Mouse (Mus musculus) embryonic fibroblast, embryonic 13.5 days (primary cell): ENCODE data around the gene Gcgr. TPM values are rescaled to one million over a fixed set of nuclear protein-coding genes. Genes with fewer than 3 reads are reported as not detected.
A peak's percentile ranks its signal among the peaks of the same experiment; 100 is the strongest.

Experiments
- H3K27ac ChIP-seq: 2 replicates; pipeline ENCODE4 v1.5.1; 2012; ENCODE audit warnings: low read length, control low read depth, inconsistent platforms; ENCODE audit not compliant: insufficient read depth
- H3K4me1 ChIP-seq: 2 replicates; pipeline ENCODE4 v1.6.1; 2011; ENCODE audit warnings: low read length; ENCODE audit not compliant: control insufficient read depth, insufficient read depth
- H3K4me3 ChIP-seq: 2 replicates; pipeline ENCODE4 v1.5.1; 2011; ENCODE audit warnings: mild to moderate bottlenecking, control low read depth, low read length; ENCODE audit not compliant: insufficient read depth
- CTCF ChIP-seq: IDR thresholded peaks from 2 replicates; pipeline ENCODE4 v1.5.1; 2011; ENCODE audit warnings: mild to moderate bottlenecking, control low read depth, low read length, moderate library complexity, borderline replicate concordance; ENCODE audit not compliant: insufficient read depth
- POLR2A ChIP-seq: IDR thresholded peaks from 2 replicates; pipeline ENCODE4 v1.6.1; 2011; ENCODE audit warnings: low read depth, mild to moderate bottlenecking, control low read depth, low read length, moderate library complexity
- polyA plus RNA-seq: library from polyadenylated mRNA; stranded (reverse); fragments of >200 nt; gene quantifications from 2 replicates; pipeline ENCODE4 v1.2.4, GENCODE M21; 2011; ENCODE audit warnings: low read depth; ENCODE audit not compliant: missing spikeins, insufficient read length

The Gcgr gene
- polyA plus RNA-seq, 1 experiment = not detected

DNA sequence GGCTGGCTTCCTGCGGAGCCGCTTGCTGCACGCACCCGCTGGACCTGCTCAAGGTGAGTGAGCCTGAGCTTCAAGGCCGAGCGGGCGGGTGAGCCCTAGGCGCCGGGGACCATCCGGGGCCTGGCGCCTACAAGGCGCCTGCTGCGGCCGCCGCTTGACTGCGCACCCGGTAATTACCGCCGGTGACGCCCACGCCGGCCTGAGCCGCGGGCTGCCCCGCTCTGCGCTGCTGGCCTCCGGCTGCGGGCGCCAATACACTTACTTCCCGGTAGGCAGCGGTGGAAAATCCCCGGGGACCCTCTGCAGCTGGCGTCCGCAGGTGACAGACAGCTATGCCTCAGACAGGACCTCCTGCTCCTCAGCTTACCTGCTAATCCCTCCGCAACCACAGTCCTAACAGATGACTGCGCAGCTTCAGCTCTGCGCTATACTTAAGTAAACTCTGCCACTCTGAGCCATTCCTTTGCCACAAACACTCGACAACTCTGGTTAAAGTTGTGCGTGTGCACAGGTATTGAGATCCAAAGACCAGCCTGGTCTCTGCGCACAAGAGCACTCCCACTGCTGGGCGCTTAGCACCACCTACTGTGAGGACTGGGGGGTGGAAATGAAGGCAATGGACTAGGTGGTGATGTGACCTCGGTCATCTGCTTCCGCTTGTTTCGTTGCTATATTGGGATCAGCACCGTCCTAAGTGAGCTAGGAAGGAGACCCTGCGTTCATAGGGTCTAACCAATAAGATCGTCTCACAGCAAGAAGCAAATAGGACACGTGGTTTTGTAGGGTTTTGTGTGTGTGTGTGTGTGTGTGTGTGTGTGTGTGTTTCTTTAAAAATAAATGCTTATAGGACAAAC lies 38.2 kb upstream of the Gcgr start:
- TF ChIP-seq CTCF = no peak
- TF ChIP-seq POLR2A = no peak
- H3K4me1 ChIP-seq = no peaks in the 10 kb centered on the region
- H3K4me3 ChIP-seq = peak overlapping the region; percentile 56
- no peak overlapping the region for H3K27ac ChIP-seq

DNA sequence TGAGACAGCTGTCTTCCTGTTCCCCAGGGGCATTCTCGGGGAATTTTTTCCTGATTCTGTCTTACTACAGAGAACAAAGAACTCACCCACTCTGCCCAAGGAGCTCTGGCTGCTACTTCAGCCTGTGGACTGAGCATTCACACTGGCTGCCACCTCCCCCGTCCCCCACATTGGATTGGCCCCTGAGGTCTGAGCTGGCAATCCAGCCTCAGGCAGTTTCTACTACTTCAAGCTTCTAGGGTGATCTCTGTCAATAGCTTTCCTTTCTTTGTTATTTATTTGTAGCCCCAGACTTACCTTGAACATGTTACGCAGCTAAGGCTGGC lies 37.7 kb upstream of the Gcgr start:
- no peaks in the 10 kb centered on the region for H3K4me1 ChIP-seq
- H3K27ac ChIP-seq = no peak overlapping the region
- TF ChIP-seq POLR2A (no peak), CTCF (no peak)
- peak overlapping the region; percentile 56 for H3K4me3 ChIP-seq

DNA sequence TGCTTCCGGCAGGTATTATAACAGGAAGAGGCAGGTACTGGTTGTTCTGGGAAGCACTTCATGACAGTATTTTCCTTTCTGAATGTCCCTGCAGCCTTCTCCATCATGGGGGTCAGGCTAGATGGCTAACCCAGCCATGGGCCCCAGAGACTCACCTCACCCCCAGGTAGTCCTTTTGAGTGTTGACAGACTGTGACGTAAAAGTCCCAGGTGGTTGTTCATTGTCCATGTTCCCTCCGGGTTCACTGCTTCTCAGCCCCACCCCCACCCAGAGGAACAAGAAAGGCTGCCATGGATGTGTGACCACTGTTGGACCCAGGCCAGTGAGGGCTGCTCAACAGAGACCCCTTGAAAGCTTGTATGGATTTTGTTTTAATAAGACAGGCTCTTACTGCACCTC lies 37.1 kb upstream of the Gcgr start:
- Histone ChIP-seq H3K27ac (no peak overlapping the region), H3K4me1 (no peaks in the 10 kb centered on the region), H3K4me3 (no peak overlapping the region)
- TF ChIP-seq POLR2A = no peak
- no peak for TF ChIP-seq CTCF

DNA sequence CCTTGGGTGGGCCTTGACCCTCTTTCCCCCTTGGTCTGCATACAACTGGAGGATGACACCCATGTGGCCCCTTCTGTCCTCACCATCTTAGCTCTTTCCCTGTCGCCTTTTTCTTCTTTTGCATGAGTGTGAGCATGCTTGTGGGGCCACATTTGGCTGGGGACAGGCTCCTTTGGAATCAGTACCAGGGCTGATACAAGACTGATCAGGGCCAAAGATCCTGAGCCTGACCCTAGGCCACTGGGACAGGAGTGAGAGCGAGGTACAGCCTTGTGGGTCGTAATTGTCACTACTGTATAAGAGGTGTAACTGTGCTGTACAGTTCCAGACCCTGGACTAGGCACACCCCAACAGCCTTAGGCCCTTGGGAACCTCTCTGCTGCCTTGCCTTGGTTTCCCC lies 36.6 kb upstream of the Gcgr start:
- no peak overlapping the region for H3K27ac ChIP-seq
- no peak overlapping the region for H3K4me3 ChIP-seq
- H3K4me1 ChIP-seq = no peaks in the 10 kb centered on the region
- TF ChIP-seq CTCF = no peak
- TF ChIP-seq POLR2A = no peak

DNA sequence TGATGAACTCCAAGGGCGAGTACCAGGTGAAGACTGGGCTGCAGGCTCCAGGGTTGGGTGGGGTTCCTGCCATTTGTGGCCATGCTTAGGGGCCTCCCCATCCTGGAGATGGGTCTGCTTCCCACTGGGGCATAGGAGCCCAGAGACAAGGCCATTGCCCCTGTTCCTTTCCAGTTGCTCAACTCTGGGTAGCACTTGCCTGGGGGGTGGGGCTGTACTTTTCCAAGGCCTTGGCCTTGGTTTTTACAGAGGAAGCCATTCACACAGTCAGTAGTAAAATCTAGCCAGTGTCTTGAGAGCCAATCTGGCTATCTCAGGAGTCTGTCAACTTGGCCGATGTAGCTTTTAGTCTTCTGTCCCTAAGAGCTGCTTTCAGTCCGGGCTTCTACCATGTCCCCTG lies 33.1 kb upstream of the Gcgr start:
- H3K4me3 ChIP-seq = no peak overlapping the region
- no peaks in the 10 kb centered on the region for H3K4me1 ChIP-seq
- H3K27ac ChIP-seq = no peak overlapping the region
- TF ChIP-seq CTCF (no peak), POLR2A (no peak)

DNA sequence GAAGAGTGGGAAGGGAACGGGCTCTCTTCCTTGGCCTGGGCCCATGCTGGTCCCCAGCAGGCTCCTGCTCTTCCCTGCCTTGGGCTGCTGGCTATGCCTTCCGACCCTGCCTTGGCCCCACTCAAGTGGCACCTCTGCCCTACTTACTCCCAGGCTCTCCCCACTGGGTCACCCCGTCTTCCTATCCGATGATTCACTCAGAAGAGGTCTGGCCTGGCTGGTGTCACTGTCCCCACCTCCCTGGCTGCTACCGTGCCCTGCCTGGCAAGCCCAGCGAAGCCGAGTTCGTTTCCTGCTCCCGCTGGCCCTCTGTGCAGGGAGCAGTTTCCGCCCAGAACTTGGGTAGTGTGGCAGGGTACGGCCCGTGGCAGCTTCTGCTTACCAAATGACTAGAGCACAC lies 32.3 kb upstream of the Gcgr start:
- no peak overlapping the region for H3K27ac ChIP-seq
- no peaks in the 10 kb centered on the region for H3K4me1 ChIP-seq
- no peak overlapping the region for H3K4me3 ChIP-seq
- TF ChIP-seq POLR2A (no peak), CTCF (no peak)

DNA sequence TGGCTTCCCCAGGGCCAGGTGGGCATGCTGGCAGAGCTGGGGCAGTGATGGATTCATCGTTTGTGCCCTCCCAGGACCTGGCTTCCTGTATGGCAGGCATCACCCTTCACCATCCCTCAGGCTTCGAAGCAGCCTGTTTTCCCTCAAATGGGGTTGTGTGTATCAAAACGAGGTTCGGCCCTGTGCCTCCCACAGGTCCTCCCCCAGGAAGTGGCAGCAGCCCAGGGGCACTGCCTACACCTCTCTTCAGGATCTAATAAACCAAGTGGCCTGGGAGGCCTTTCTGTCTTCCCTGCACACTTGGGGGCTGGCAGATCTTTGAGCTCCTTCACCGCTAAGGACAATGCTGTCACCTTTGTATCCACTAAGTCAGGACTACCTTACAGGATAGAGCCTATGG lies 31.6 kb upstream of the Gcgr start:
- no peak overlapping the region for H3K4me3 ChIP-seq
- TF ChIP-seq CTCF (no peak), POLR2A (no peak)
- no peak overlapping the region for H3K27ac ChIP-seq
- no peaks in the 10 kb centered on the region for H3K4me1 ChIP-seq

DNA sequence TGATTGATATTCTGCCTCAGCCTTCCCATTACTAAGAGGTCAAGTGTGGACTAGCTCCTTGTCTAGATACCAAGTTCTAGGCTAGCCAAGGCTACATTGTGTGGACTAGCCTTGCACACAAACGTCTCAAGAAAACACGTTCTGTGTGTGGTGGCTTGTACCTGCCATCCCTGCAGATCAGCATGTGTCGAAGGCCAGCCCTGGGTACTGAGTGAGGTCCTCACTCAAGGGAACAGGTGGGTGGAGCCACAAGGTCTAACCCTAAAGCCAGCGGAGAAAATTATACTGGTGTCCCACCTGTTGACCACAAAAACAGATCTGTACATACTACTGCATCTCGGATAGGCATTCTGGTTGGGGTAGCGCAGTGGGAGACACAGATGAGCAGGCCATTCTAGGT lies 30.6 kb upstream of the Gcgr start:
- H3K27ac ChIP-seq = no peak overlapping the region
- no peak overlapping the region for H3K4me3 ChIP-seq
- no peak for TF ChIP-seq CTCF
- TF ChIP-seq POLR2A = no peak
- H3K4me1 ChIP-seq = no peaks in the 10 kb centered on the region

DNA sequence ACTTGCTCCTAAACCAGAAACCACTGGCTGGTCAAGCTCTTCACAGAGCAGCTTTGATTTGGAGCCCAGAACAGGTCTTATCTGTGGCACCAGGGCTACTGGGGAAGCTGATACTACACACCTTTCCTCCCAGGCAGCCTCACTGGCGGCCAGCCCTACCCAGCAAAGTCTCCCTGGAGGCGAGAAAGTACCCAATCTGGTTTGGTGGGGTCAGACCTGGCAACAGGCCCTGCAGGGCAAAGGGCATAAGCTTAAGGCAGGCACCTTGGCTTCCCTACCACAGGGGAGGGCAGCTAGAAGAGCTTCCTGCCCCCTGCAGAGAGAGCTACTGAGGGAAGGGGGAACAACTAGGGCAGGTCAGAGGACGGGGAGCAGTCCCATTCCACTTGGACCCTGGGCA lies 30.1 kb upstream of the Gcgr start:
- no peak for TF ChIP-seq CTCF
- TF ChIP-seq POLR2A = no peak
- H3K4me3 ChIP-seq = no peak overlapping the region
- no peak overlapping the region for H3K27ac ChIP-seq
- no peaks in the 10 kb centered on the region for H3K4me1 ChIP-seq

DNA sequence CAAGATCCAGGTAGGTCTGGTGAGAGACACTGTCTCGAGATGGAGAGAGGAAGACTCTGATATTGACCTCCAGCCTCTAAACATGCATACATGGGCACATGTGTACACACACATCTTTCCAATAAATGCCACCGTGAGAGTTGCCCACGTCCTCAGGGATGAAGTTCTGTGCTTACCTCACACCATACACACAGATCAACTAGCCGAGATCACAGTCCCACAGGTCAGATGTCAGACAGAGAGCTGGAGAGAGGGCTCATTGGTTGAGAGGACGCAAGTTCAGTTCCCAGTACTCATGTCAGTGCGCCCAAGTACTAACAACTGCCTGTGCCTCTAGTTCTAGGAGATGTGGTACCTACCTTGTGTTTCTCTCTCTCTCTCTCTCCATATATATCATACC lies 29.5 kb upstream of the Gcgr start:
- TF ChIP-seq CTCF (no peak), POLR2A (no peak; the same call in 1 of the 2 replicates)
- no peak overlapping the region for H3K27ac ChIP-seq
- no peak overlapping the region for H3K4me3 ChIP-seq

More for the DNA sequence above, 29.5 kb upstream of the Gcgr start:
- no peaks in the 10 kb centered on the region for H3K4me1 ChIP-seq
